Mouse (Mus musculus) cortical plate, adult 2 months (tissue): ENCODE measurements at regions not wholly inside any gene's neighbourhood (a gene's known extent, or its start where the extent isn't known, plus 50 kb on each side); places are given as distances from the start of the nearest gene placed in this dataset.

ENCODE experiments used
- H3K27ac ChIP-seq: fragments of 200-500 bp; 2 replicates; pipeline ENCODE4 v1.5.1; 2012; ENCODE audit warnings: low read length, control low read depth, inconsistent platforms; ENCODE audit not compliant: insufficient read depth
- H3K4me1 ChIP-seq: fragments of 200-500 bp; 2 replicates; pipeline ENCODE4 v1.6.1; 2011; ENCODE audit warnings: low read length; ENCODE audit not compliant: control insufficient read depth, insufficient read depth
- H3K4me3 ChIP-seq: fragments of 200-500 bp; 2 replicates; pipeline ENCODE4 v1.5.1; 2011; ENCODE audit warnings: mild to moderate bottlenecking, low read length, control low read depth; ENCODE audit not compliant: insufficient read depth
- CTCF ChIP-seq: fragments of 200-500 bp; IDR thresholded peaks from 2 replicates; pipeline ENCODE4 v1.5.1; 2011; ENCODE audit warnings: mild to moderate bottlenecking, control low read depth, low read length; ENCODE audit not compliant: insufficient read depth; ENCODE audit errors: extremely low read depth
- POLR2A ChIP-seq: fragments of 200-500 bp; IDR thresholded peaks from 2 replicates; pipeline ENCODE4 v1.6.1; 2011; ENCODE audit warnings: mild to moderate bottlenecking, low read length, control low read depth; ENCODE audit not compliant: insufficient read depth; ENCODE audit errors: extremely low read depth

GRCm38 (mm10) chr12:17087388-17087787, 75.9 kb upstream of the 2410004P03Rik start:
- TF ChIP-seq CTCF (no peak), POLR2A (no peak)
- H3K4me3 ChIP-seq: no peak overlapping the region
- no peak overlapping the region for H3K27ac ChIP-seq
- peaks cover 18% of the 10 kb centered on the region for H3K4me1 ChIP-seq

DNA sequence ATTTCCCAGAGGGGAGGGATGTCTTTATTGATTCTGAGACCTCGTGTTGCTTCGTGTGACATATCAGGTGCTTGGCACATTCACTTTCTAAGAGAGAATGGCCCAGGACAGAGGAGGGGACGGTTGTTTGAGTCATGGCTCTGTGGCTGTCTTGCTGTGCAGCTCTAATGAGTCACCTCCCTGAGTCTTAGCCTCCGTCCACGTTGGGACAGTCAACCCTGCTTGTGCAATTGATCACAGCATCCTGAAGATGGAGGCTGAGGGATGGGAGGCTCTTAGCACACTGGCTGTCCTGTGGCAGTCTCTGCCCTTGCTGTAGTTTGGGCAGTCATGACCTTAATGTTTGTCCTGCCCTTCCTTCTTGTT, 73.7 kb upstream of the 2410004P03Rik start:
- TF ChIP-seq CTCF: no peak
- no peak for TF ChIP-seq POLR2A
- H3K4me3 ChIP-seq: no peak overlapping the region
- H3K4me1 ChIP-seq: peaks cover 13% of the 10 kb centered on the region
- H3K27ac ChIP-seq: peak overlapping the region; percentile 63

GRCm38 (mm10) chr12:17084499-17085208, 73.1 kb upstream of the 2410004P03Rik start:
- no peak for TF ChIP-seq POLR2A
- no peak for TF ChIP-seq CTCF
- Histone ChIP-seq H3K4me1 (peaks cover 9% of the 10 kb centered on the region), H3K27ac (peak overlapping the region; percentile 63), H3K4me3 (no peak overlapping the region)

DNA sequence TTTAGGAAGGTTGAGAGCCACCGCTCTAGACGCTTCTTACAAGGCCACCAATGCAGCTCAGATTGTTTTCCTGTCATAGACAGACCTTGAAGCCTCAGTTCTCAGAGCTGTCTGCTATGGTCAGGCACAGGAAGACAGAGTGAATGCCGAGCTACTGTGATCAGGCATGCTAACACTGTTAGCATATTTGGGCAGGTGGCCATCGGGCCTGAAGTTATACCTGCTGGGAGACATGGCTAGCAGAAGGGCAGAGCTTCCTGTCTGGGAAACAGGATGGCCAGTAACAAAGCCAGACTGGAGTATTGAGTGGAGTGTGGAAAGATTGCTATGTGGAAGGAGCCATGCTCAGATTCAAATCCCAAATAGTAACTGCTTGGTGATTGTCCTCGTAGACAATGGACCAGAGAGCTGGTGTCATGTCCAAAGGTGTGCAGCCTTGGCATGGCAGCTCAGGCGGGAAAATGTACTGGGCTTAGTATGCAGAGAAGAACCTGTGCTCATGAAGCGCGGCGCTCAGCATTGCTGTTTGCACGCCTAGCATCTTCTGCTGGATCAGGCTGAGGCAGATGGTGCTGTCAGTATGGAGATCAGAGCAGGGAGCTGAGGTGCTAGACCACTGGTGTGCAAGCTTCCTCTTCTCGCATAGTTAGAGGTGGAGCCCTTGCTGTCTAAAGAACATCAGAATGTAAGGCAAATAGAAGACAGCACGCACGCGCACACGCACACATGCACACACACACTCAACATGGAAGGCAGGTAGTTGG, 60.3 kb upstream of the 2410004P03Rik start:
- Histone ChIP-seq H3K4me1 (peaks cover 11% of the 10 kb centered on the region), H3K4me3 (no peak overlapping the region), H3K27ac (no peak overlapping the region)
- no peak for TF ChIP-seq POLR2A
- TF ChIP-seq CTCF: no peak

- Histone ChIP-seq H3K27ac (peak overlapping the region; percentile 66; the same call in 1 of the 2 replicates), H3K4me3 (no peak overlapping the region), H3K4me1 (peaks cover 11% of the 10 kb centered on the region)
- TF ChIP-seq POLR2A (no peak), CTCF (no peak)
These were observed 58.3 kb upstream of the 2410004P03Rik start for GRCm38 (mm10) chr12:17069808-17070207.

DNA sequence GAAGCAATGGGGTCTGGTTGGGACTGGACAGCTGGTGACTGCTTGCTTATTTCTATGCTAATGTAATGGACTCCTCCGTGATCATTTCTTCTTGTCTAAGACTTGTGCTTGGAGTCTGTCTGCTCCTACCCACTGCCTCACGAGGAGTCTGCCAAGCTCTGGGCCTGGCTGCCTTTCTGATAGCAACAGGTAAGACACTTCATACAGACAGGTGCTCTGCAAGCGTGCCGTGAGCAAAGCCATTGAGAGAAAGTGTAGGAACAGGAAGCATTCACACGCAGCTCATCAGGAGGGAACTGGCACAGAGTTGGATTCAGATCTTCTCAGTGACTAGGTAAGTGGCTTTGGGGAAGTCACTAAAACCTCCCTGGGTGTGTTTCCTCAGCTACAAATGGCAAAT, 57.6 kb upstream of the 2410004P03Rik start:
- Histone ChIP-seq H3K4me1 (peaks cover 11% of the 10 kb centered on the region), H3K27ac (no peak overlapping the region), H3K4me3 (no peak overlapping the region)
- TF ChIP-seq POLR2A (no peak), CTCF (no peak)

DNA sequence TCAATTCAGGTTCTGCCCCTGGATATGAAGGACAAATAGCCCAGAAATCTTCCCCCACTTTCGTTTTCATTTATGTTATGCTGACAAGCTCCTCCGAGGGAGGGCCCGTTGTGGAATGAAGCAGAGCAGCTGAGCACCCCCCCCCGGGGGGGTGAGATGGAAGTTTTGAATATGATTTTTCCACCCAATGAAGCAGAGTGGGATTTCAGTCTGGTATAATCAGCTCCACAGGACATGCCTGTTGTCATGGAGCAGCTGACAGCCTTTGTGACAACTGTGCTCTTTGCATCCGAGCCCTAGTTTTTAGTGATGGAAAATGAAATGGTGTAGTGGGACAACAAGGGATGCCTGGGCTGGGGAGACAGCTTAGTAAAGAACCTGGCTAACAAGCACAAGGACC, 52.4 kb upstream of the 2410004P03Rik start:
- no peak for TF ChIP-seq CTCF
- TF ChIP-seq POLR2A: no peak
- Histone ChIP-seq H3K4me1 (peaks cover 8% of the 10 kb centered on the region), H3K4me3 (no peak overlapping the region), H3K27ac (no peak overlapping the region)
